Mouse (Mus musculus) stomach, embryonic 14.5 days (tissue): ENCODE data around the gene Akap13. TPM values are rescaled to one million over a fixed set of nuclear protein-coding genes. Genes with fewer than 3 reads are reported as not detected.

Source experiments
- ATAC-seq: fragments of 200-750 bp; cut with Nextera tagmentation; 2 replicates; pipeline ENCODE4 v1.8.0; 2017; ENCODE audit warnings: low read depth, moderate TSS enrichment; ENCODE audit not compliant: insufficient number of reproducible peaks, insufficient read depth, low FRiP score
- H3K27ac ChIP-seq: fragments of 300-500 bp; sonication (generic); 2 replicates; pipeline ENCODE4 v1.5.1; 2014; ENCODE audit warnings: mild to moderate bottlenecking, low read length, moderate library complexity, mixed read lengths
- H3K27me3 ChIP-seq: fragments of 300-500 bp; sonication (generic); 2 replicates; pipeline ENCODE4 v1.6.1; 2014; ENCODE audit warnings: low read length, control low read depth, mixed read lengths; ENCODE audit not compliant: control insufficient read depth, insufficient read depth
- H3K36me3 ChIP-seq: fragments of 300-500 bp; sonication (generic); 2 replicates; pipeline ENCODE4 v1.6.1; 2014; ENCODE audit warnings: mild to moderate bottlenecking, control low read depth, low read length, moderate library complexity, mixed read lengths; ENCODE audit not compliant: control insufficient read depth, insufficient read depth
- H3K4me1 ChIP-seq: fragments of 300-500 bp; sonication (generic); 2 replicates; pipeline ENCODE4 v1.6.1; 2014; ENCODE audit warnings: low read length, control low read depth, mixed read lengths; ENCODE audit not compliant: control insufficient read depth, insufficient read depth
- H3K4me2 ChIP-seq: fragments of 300-500 bp; sonication (generic); replicated peaks from 2 replicates; pipeline ENCODE4 v1.6.1; 2014; ENCODE audit warnings: low read depth, low read length, control low read depth
- H3K4me3 ChIP-seq: fragments of 300-500 bp; sonication (generic); 2 replicates; pipeline ENCODE4 v1.5.1; 2014; ENCODE audit warnings: low read depth, low read length, control low read depth
- H3K9ac ChIP-seq: fragments of 300-500 bp; sonication (generic); replicated peaks from 2 replicates; pipeline ENCODE4 v1.6.1; 2014; ENCODE audit warnings: low read depth, mild to moderate bottlenecking, control low read depth, low read length, moderate library complexity, mixed read lengths
- H3K9me3 ChIP-seq: fragments of 300-500 bp; sonication (generic); 2 replicates; pipeline ENCODE4 v1.6.1; 2016; ENCODE audit warnings: low read depth, low read length, control low read depth; ENCODE audit not compliant: control insufficient read depth
- WGBS: fragments of 180-500 bp; shearing (Covaris S2); extraction: QIAGEN DNeasy Blood & Tissue Kit; methylation state at CpG from one replicate; pipeline ENCODE4 v1.1.7; 2014; 5-methylcytosine and 5-hydroxymethylcytosine counted together
- polyA plus RNA-seq: library from polyadenylated mRNA; unstranded; fragments of >200 nt; fragmentation: Nextera tagmentation; extraction: Ambion mirVana; gene quantifications from 2 replicates; pipeline ENCODE4 v1.2.1, GENCODE M21; 2014

The Akap13 gene
- 68.8 and 74.0 TPM in 2 replicates for polyA plus RNA-seq

- peak; percentile 99 for ATAC-seq
- under 1% methylated on average over 90 of the region's 94 CpGs for WGBS
- H3K27me3 ChIP-seq: no peaks in the 10 kb centered on the region
- peaks cover 21% of the 10 kb centered on the region for H3K4me1 ChIP-seq
- peak within 1 kb of the TSS; percentile 85 for H3K4me3 ChIP-seq
- no peaks in the 10 kb centered on the region for H3K9me3 ChIP-seq
- no peaks in the 10 kb centered on the region for H3K36me3 ChIP-seq
- peak within 1 kb of the TSS; percentile 99 for H3K27ac ChIP-seq
- H3K4me2 ChIP-seq: peak within 1 kb of the TSS; percentile 60
- H3K9ac ChIP-seq: peak within 1 kb of the TSS; percentile 93
These were observed at the start of gene Akap13 for GRCm38 (mm10) chr7:75455223-75456151. TSS of gene Akap13 (plus strand) at chr7:75455534.

DNA sequence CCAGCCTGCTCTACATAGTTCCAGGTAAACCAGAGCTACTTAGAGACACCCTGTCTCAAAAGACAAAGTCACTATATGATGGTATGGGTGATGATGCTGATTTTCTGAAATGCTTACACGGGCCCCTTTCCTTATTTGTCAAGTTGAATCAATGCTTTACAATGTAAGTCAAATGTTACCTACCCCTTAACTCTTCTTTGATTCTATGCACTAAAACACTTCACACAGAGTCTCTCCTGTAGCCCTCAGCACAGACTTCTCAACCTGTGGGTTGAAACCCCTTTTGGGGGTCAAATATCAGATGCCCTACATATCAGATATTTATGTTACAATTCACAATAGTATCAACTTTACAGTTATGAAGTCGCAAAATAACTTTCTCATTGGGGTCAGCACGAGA, 44.7 kb upstream of the Akap13 start:
- Histone ChIP-seq H3K4me1 (peaks cover 6% of the 10 kb centered on the region; the same call in 1 of the 2 replicates), H3K4me2 (no peak overlapping the region), H3K27ac (no peak overlapping the region), H3K27me3 (no peaks in the 10 kb centered on the region), H3K36me3 (no peaks in the 10 kb centered on the region), H3K9me3 (no peaks in the 10 kb centered on the region), H3K4me3 (no peak overlapping the region), H3K9ac (no peak overlapping the region)
- WGBS: 75% methylated on average over 3 of the region's 3 CpGs
- ATAC-seq: no peak

- Histone ChIP-seq H3K4me1 (peaks cover 6% of the 10 kb centered on the region; the same call in 1 of the 2 replicates), H3K27ac (no peak overlapping the region), H3K36me3 (no peaks in the 10 kb centered on the region), H3K9me3 (no peaks in the 10 kb centered on the region), H3K9ac (no peak overlapping the region), H3K4me3 (no peak overlapping the region), H3K27me3 (no peaks in the 10 kb centered on the region), H3K4me2 (no peak overlapping the region)
- 66% methylated on average over 6 of the region's 6 CpGs for WGBS
- ATAC-seq: no peak
These were observed 44.1 kb upstream of the Akap13 start for GRCm38 (mm10) chr7:75411226-75411625.

DNA sequence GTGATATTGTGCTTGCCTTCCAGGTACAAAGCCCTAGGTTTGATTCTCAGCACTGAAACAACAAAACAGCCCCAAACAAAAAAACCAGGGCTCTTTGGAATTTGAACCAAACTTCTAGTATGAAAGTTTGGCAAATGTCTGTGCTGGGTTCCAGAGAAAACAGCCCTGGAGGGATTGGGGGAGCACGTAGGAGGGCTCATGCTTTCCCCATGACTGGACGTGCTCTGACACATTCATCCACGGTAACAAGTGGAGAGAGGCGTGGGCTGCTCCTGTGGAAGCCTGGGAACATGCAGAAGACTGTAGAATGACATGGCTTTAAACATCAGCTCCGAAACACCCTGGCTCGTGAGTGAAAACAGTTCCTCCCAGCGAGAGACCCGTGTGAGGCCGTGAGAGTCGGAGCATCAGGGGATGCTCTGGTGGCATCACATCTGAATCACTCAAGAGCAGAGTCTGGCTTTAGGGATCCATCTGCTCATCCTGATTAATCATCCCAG, 43.3 kb upstream of the Akap13 start:
- no peaks in the 10 kb centered on the region for H3K36me3 ChIP-seq
- no peak overlapping the region for H3K9ac ChIP-seq
- 61% methylated on average over 10 of the region's 10 CpGs for WGBS
- H3K27me3 ChIP-seq: no peaks in the 10 kb centered on the region
- H3K4me2 ChIP-seq: no peak overlapping the region
- no peak overlapping the region for H3K27ac ChIP-seq
- no peak for ATAC-seq
- H3K4me1 ChIP-seq: peaks cover 6% of the 10 kb centered on the region; the same call in 1 of the 2 replicates
- H3K9me3 ChIP-seq: no peaks in the 10 kb centered on the region
- no peak overlapping the region for H3K4me3 ChIP-seq

DNA sequence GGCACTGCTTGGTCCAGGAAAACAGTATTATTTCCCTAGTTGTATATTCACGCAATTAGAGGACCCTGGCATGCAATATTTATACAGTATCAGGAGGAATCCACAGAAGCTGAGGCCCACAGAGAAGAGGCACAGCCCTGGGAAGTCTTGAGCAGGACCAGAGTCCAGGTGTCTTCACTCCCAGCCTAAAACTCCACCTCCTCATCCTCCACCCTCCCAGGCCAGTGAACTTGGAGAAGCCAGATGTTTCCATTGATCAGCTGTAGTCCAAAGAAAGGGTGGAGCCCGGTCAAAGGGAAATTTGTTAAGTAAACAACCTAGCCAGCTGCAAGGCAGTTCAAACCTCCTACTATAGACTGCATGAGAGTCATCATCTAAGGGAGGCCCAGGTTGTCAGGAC, 42.8 kb upstream of the Akap13 start:
- Histone ChIP-seq H3K9me3 (no peaks in the 10 kb centered on the region), H3K9ac (no peak overlapping the region), H3K4me3 (no peak overlapping the region), H3K27ac (no peak overlapping the region), H3K36me3 (no peaks in the 10 kb centered on the region), H3K4me1 (peaks cover 6% of the 10 kb centered on the region; the same call in 1 of the 2 replicates), H3K4me2 (no peak overlapping the region), H3K27me3 (no peaks in the 10 kb centered on the region)
- 38% methylated on average over 2 of the region's 2 CpGs for WGBS
- ATAC-seq: no peak

GRCm38 (mm10) chr7:75413903-75414302, 41.4 kb upstream of the Akap13 start:
- no peak overlapping the region for H3K27ac ChIP-seq
- H3K36me3 ChIP-seq: no peaks in the 10 kb centered on the region
- no peak overlapping the region for H3K4me2 ChIP-seq
- no peak overlapping the region for H3K4me3 ChIP-seq
- 67% methylated on average over 6 of the region's 6 CpGs for WGBS
- no peaks in the 10 kb centered on the region for H3K9me3 ChIP-seq
- peaks cover 6% of the 10 kb centered on the region; the same call in 1 of the 2 replicates for H3K4me1 ChIP-seq
- no peaks in the 10 kb centered on the region for H3K27me3 ChIP-seq
- H3K9ac ChIP-seq: no peak overlapping the region
- ATAC-seq: no peak

DNA sequence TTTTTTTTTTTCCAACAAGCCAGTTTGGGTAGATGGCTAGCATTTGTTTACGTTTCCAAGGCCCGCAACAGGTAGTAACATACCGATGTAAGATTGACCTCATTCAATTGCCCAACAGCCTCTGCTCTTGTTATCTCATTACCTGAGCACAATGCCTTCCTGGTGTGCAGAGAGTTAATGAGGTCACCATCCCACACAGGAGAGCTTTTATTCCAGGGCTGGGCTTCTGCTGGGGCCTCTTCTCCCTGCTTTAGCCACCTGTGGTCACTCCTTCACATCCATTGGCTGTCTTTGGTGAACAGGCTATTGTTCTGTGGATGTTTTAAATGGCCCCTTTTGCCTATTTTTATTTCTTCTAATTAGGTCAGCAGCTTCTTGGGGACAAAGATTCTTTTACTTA, 41.0 kb upstream of the Akap13 start:
- H3K4me1 ChIP-seq: peaks cover 6% of the 10 kb centered on the region; the same call in 1 of the 2 replicates
- H3K4me3 ChIP-seq: no peak overlapping the region
- no peaks in the 10 kb centered on the region for H3K9me3 ChIP-seq
- WGBS: 65% methylated on average over 3 of the region's 3 CpGs
- no peaks in the 10 kb centered on the region for H3K27me3 ChIP-seq
- no peak overlapping the region for H3K9ac ChIP-seq
- no peak overlapping the region for H3K4me2 ChIP-seq
- no peak for ATAC-seq
- H3K36me3 ChIP-seq: no peaks in the 10 kb centered on the region
- H3K27ac ChIP-seq: no peak overlapping the region

- Histone ChIP-seq H3K27me3 (no peaks in the 10 kb centered on the region), H3K9me3 (no peaks in the 10 kb centered on the region), H3K36me3 (no peaks in the 10 kb centered on the region), H3K4me3 (no peak overlapping the region), H3K27ac (no peak overlapping the region), H3K9ac (no peak overlapping the region), H3K4me1 (peaks cover 6% of the 10 kb centered on the region; the same call in 1 of the 2 replicates), H3K4me2 (no peak overlapping the region)
- WGBS: 37% methylated on average over 4 of the region's 4 CpGs
- ATAC-seq: peak; percentile 63
These were observed 40.0 kb upstream of the Akap13 start for GRCm38 (mm10) chr7:75415166-75415881.
